Mouse (Mus musculus) forebrain, postnatal 0 days (tissue): ENCODE results near the gene Abhd2. TPM values are rescaled to one million over a fixed set of nuclear protein-coding genes. Genes with fewer than 3 reads are reported as not detected.
A peak's percentile ranks its signal among the peaks of the same experiment; 100 is the strongest.

Experiments
- ATAC-seq: fragments of 200-750 bp; cut with Nextera tagmentation; 2 replicates; pipeline ENCODE4 v1.8.0; 2017; ENCODE audit warnings: mild to moderate bottlenecking, moderate library complexity
- DNase-seq: peaks from one replicate; pipeline ENCODE4 v3.0.0-alpha.2; 2015
- H3K27ac ChIP-seq: fragments of 300-500 bp; sonication (generic); 2 replicates; pipeline ENCODE4 v1.5.1; 2014; ENCODE audit warnings: low read depth, mild to moderate bottlenecking, antibody characterized with exemption, low read length, moderate library complexity, mixed read lengths
- H3K27me3 ChIP-seq: fragments of 300-500 bp; sonication (generic); 2 replicates; pipeline ENCODE4 v1.6.1; 2014; ENCODE audit warnings: mild to moderate bottlenecking, low read length, mixed read lengths; ENCODE audit not compliant: insufficient read depth
- H3K36me3 ChIP-seq: fragments of 300-500 bp; sonication (generic); 2 replicates; pipeline ENCODE4 v1.6.1; 2014; ENCODE audit warnings: mild to moderate bottlenecking, moderate library complexity; ENCODE audit not compliant: insufficient read depth
- H3K4me1 ChIP-seq: fragments of 300-500 bp; sonication (generic); 2 replicates; pipeline ENCODE4 v1.6.1; 2014; ENCODE audit warnings: antibody characterized with exemption; ENCODE audit not compliant: insufficient read depth
- H3K4me2 ChIP-seq: fragments of 300-500 bp; sonication (generic); 2 replicates; pipeline ENCODE4 v1.6.1; 2014; ENCODE audit warnings: low read depth, mild to moderate bottlenecking, moderate library complexity
- H3K4me3 ChIP-seq: fragments of 300-500 bp; sonication (generic); 2 replicates; pipeline ENCODE4 v1.5.1; 2014; ENCODE audit warnings: low read depth, low read length, mixed read lengths
- H3K9ac ChIP-seq: fragments of 300-500 bp; sonication (generic); 2 replicates; pipeline ENCODE4 v1.6.1; 2014; ENCODE audit warnings: mild to moderate bottlenecking
- H3K9me3 ChIP-seq: fragments of 300-500 bp; sonication (generic); 2 replicates; pipeline ENCODE4 v1.6.1; 2016; ENCODE audit warnings: low read length
- CTCF ChIP-seq: sonication (generic); IDR thresholded peaks from 2 replicates; pipeline ENCODE4 v1.5.1; 2016; ENCODE audit warnings: antibody characterized with exemption, control low read depth, low read depth
- WGBS: fragments of 180-500 bp; shearing (Covaris S2); extraction: QIAGEN DNeasy Blood & Tissue Kit; methylation state at CpG from one replicate; pipeline ENCODE4 v1.1.7; 2014; 5-methylcytosine and 5-hydroxymethylcytosine counted together
- polyA plus RNA-seq: library from polyadenylated mRNA; unstranded; fragments of >200 nt; fragmentation: Nextera tagmentation; extraction: Ambion mirVana; gene quantifications from 2 replicates; pipeline ENCODE4 v1.2.1, GENCODE M21; 2015
- total RNA-seq: library from RNA; depleted of rRNA; stranded (reverse); fragments of >200 nt; gene quantifications from 2 replicates; pipeline ENCODE4 v1.2.3, GENCODE M21; 2014

The Abhd2 gene
- total and polyA plus RNA-seq, 2 experiments from 2014 or later = 26.0 to 88.0 TPM

DNA sequence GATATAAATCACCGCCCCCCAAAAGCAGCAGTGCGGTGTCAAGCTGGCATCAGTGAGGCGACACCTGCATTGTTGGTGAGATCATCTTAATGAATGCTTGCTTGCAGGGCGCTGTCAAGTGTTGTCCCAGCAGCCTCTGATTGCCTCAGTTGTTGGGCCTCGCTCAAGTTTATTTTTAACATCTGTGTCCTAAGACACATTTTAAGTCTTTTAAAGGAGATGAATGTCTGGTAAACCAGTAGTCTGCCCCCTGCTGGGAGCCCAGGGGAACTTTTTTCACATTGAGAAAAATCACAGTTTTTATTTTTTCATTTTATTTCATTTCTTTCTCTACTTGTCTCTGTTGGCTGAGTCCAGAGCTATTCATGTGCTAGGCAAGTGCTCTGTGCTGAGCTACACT, 34.3 kb upstream of the Abhd2 start:
- peak; percentile 64 for TF ChIP-seq CTCF
- Histone ChIP-seq H3K9me3 (no peaks in the 10 kb centered on the region), H3K4me3 (no peak overlapping the region), H3K4me2 (no peak overlapping the region), H3K4me1 (no peaks in the 10 kb centered on the region), H3K27ac (no peak overlapping the region), H3K36me3 (no peaks in the 10 kb centered on the region), H3K9ac (no peak overlapping the region), H3K27me3 (no peaks in the 10 kb centered on the region)
- ATAC-seq (no peak), DNase-seq (peak; percentile 31)
- 79% methylated on average over 5 of the region's 5 CpGs for WGBS

DNA sequence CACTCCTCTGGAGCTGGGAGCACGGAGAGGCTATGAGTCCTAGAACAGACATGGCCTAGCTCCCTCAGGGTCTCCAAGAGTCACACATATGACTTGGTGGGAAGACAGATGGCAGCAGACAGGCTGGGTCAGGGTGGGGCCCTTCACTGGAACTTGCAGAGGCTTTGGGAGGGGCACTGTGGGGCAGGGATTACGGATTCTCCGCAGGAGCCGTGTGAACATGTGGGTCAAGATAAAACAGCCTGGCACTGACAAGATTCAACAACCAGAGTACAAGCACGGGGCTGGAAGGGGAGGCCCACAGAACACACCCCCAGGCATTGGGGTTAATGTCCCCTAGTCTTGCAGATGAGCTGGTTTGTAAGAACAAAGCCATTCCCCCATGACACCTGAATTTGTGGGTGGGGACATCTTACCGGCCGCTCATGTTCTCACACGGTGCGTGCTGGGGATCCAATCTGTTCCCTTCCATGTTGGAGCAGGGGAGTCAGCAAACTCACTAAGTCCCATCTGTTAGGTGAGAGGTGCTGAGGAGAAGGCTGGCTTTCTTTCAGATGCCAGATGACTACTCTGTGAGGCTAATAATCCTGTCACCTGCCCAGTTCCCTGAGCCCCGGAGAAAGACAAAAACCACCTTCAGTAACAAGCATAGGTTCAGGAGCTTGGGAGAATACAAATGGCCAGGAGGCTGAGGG, 30.9 kb upstream of the Abhd2 start:
- Histone ChIP-seq H3K36me3 (no peaks in the 10 kb centered on the region), H3K9me3 (no peaks in the 10 kb centered on the region), H3K27me3 (no peaks in the 10 kb centered on the region), H3K27ac (no peak overlapping the region), H3K4me3 (no peak overlapping the region), H3K4me1 (no peaks in the 10 kb centered on the region), H3K4me2 (no peak overlapping the region), H3K9ac (no peak overlapping the region)
- ATAC-seq (no peak), DNase-seq (no peak)
- no peak for TF ChIP-seq CTCF
- 60% methylated on average over 10 of the region's 10 CpGs for WGBS

DNA sequence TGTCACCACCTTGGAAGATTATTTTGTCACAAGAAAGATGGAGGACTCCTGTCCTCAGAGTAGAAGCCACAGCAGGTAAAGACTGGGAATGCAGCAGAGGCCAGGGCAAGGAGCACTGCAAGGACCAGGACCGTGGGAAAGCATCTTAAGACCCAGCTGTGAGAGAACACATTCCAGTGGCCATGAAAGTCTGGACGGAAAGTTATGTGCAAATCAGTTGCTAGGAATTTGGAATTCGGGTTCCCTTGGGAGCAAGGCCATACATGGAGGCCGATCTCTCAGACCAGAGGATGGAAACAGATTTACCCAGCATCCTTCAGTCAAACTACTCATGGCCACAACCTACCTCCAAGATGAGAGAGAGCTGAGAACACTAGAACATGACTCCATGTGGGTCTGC, 29.8 kb upstream of the Abhd2 start:
- H3K36me3 ChIP-seq = no peaks in the 10 kb centered on the region
- no peak overlapping the region for H3K27ac ChIP-seq
- no peaks in the 10 kb centered on the region for H3K4me1 ChIP-seq
- ATAC-seq (no peak), DNase-seq (no peak)
- WGBS = 75% methylated on average over 4 of the region's 4 CpGs
- no peak overlapping the region for H3K4me3 ChIP-seq
- no peak overlapping the region for H3K4me2 ChIP-seq
- H3K27me3 ChIP-seq = no peaks in the 10 kb centered on the region
- H3K9me3 ChIP-seq = no peaks in the 10 kb centered on the region
- TF ChIP-seq CTCF = no peak
- no peak overlapping the region for H3K9ac ChIP-seq

DNA sequence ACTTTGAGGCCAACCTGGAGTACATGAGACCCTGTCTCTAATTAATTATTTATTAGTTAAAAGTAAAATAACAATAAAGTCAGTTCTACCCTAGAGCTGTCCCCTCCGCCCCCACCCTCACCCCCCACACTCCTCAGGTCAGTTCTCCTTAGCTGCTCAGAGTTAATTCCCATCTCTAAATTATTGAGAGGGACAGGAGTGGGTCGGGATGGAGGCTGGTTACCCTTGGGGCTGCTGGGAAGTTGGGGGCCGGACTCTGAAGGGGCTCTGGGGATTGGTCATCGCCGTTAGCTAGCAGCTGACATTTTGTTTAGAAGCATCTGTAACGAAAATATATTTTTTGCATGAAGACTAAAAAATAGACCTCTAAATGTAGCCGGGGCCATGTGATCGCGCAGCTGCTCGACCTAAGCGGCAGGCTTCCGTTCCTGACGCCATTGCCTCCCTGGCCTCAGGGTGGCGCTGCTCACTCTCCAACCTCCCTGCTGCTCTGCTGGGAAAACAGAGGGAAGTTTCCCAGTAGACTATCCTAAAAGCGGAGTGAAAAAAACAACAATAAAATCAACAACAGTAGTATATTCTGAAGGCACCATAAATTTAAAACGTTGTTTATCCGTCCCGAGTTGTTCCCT, 26.8 kb upstream of the Abhd2 start:
- DNase-seq (peak; percentile 84), ATAC-seq (peak; percentile 84)
- no peak overlapping the region for H3K9ac ChIP-seq
- TF ChIP-seq CTCF = peak; percentile 88
- H3K9me3 ChIP-seq = no peaks in the 10 kb centered on the region
- H3K4me2 ChIP-seq = peak overlapping the region; percentile 32
- H3K27ac ChIP-seq = no peak overlapping the region
- H3K4me1 ChIP-seq = no peaks in the 10 kb centered on the region
- no peak overlapping the region for H3K4me3 ChIP-seq
- 17% methylated on average over 18 of the region's 18 CpGs for WGBS
- H3K27me3 ChIP-seq = no peaks in the 10 kb centered on the region
- H3K36me3 ChIP-seq = no peaks in the 10 kb centered on the region

DNA sequence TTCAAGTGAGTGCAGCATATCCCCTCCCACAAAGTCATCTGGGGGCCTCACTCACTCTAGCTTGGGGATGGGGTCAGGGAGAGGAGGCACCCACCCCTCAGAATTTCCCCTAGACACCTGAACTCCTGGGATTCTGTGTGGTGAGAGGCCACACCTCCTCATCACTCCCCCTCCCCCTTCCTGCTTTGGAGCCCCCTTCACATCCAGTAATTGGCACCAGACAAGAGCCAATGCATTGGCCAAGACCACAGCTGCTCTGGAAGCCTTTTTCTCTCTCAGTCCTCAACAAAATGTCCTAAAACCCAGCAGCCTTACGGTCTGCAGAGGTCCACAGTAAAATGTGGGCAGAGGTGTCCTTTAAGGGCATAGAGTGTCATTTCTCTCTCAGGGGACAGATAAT, 25.6 kb upstream of the Abhd2 start:
- Histone ChIP-seq H3K36me3 (no peaks in the 10 kb centered on the region), H3K9ac (no peak overlapping the region), H3K4me2 (no peak overlapping the region), H3K4me1 (no peaks in the 10 kb centered on the region), H3K4me3 (no peak overlapping the region), H3K27me3 (no peaks in the 10 kb centered on the region), H3K9me3 (no peaks in the 10 kb centered on the region), H3K27ac (no peak overlapping the region)
- peak; percentile 26 for DNase-seq
- peak; percentile 23; the same call in 1 of the 2 replicates for ATAC-seq
- 50% methylated on average over 1 of the region's 1 CpGs for WGBS
- TF ChIP-seq CTCF = no peak

DNA sequence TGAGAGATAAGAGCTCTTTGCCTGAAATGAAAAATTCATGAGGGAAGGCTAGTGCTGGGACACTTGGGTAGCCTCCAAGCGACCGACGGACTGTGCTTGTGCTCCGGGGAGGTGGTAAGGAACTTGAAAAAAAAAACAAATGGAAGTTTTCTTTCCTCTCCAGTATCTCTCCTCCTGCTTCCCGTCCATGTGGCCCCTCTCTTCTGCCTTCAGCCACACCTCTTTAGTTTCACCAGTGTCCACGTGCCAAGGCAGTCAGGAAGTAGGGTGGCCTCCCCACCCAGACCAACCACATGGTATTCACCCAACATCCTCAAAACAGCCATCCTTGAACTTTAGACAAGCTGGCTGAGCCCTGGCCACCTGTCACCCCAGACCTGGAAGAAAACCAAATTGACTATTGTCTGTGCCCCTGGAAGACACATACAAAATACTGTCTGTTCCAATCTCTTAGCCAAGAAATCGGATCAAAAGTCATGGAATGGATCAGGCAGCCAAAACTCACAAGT, 25.1 kb upstream of the Abhd2 start:
- WGBS = 53% methylated on average over 7 of the region's 7 CpGs
- no peaks in the 10 kb centered on the region for H3K27me3 ChIP-seq
- H3K4me2 ChIP-seq = no peak overlapping the region
- H3K4me3 ChIP-seq = no peak overlapping the region
- ATAC-seq = no peak
- no peak overlapping the region for H3K27ac ChIP-seq
- DNase-seq = peak; percentile 18
- H3K9me3 ChIP-seq = no peaks in the 10 kb centered on the region
- no peak overlapping the region for H3K9ac ChIP-seq
- TF ChIP-seq CTCF = no peak
- no peaks in the 10 kb centered on the region for H3K4me1 ChIP-seq
- no peaks in the 10 kb centered on the region for H3K36me3 ChIP-seq

DNA sequence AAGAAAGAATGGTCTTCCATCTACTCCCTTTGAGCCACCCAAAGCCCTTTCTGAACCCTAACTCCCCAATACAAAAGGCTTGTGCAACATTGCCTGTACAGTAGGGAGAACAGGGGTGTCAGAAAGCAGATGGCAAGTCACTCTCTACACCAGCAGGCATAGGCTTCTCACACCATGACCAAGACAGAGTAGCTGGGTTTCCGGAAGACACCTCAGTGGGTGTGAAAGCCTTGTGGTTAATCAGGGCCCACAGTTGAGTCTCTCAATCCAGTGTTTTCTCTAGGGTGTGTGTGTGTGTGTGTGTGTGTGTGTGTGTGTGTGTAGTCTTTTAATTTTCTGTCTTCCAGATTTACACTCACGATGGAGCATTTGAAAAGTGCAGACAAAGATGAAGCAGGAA, 23.4 kb upstream of the Abhd2 start:
- Histone ChIP-seq H3K4me3 (no peak overlapping the region), H3K4me1 (no peaks in the 10 kb centered on the region), H3K9me3 (no peaks in the 10 kb centered on the region), H3K9ac (no peak overlapping the region), H3K27me3 (no peaks in the 10 kb centered on the region), H3K36me3 (no peaks in the 10 kb centered on the region), H3K27ac (no peak overlapping the region), H3K4me2 (no peak overlapping the region)
- 85% methylated on average over 2 of the region's 2 CpGs for WGBS
- ATAC-seq (no peak), DNase-seq (no peak)
- TF ChIP-seq CTCF = no peak
